Mouse (Mus musculus): ENCODE measurements around the gene Prr19.
A peak's percentile ranks its signal among the peaks of the same experiment; 100 is the strongest.
"Not testable (repeated sequence)": the region's sequence is repeated elsewhere in the genome, so short reads cannot be mapped to it uniquely, and the experiment has no call there.

The Prr19 gene

GRCm38 (mm10) chr7:25323219-25323618 is 22.0 kb downstream of the Prr19 start:
- no peak for DNase-seq

GRCm38 (mm10) chr7:25325431-25325830 is 24.2 kb downstream of the Prr19 start:
- not testable (repeated sequence) for DNase-seq

- peak; percentile 19 for DNase-seq
Observed at GRCm38 (mm10) chr7:25326233-25326632, 25.0 kb downstream of the Prr19 start.

GRCm38 (mm10) chr7:25333596-25334307 is 32.5 kb downstream of the Prr19 start:
- peak; percentile 83 for DNase-seq

GRCm38 (mm10) chr7:25334472-25334871 is 33.3 kb downstream of the Prr19 start:
- no peak for DNase-seq

- no peak for DNase-seq
Observed at GRCm38 (mm10) chr7:25339329-25339728, 38.1 kb downstream of the Prr19 start.

- DNase-seq, result no peak
Observed at GRCm38 (mm10) chr7:25341000-25341784, 40.0 kb downstream of the Prr19 start.

- DNase-seq, result peak; percentile 42
Observed at GRCm38 (mm10) chr7:25348861-25349260, 47.6 kb downstream of the Prr19 start.

All from kidney, postnatal 14 days (tissue).